ENCODE assay signal across 11 mouse cellular contexts in the genomic region with DNA sequence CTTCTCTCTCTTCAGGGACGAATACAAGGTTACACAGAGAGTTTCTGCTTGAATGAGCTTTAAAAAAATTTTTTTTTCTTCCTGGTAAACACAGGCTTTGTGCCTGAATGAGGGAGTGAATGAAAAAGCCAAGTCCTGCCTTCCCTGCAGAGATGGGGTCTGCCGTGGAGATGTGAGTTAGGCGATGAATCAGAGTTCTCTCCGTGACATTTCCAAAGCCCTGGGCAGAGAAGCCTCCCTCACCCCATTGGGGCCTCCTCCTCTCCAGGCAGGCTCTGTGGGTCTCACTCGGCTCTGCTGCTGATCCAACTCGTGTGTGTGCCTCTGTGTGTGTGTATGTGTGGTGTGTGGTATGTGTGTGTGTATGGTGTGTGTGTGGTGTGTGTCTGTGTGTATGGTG.
DNase-seq lines count a peak whose midpoint lies in the region; ATAC-seq and TF ChIP-seq lines count a peak whose summit lies in the region.
"Had no signal": no experiment of that assay in that cellular context is flagged by ENCODE, and none has a peak within 500 bp of the region (broad histone marks: within the 10 kb centered on the region; RNA-seq: fewer than 3 reads in every experiment).

No protein-coding gene starts in this region.

- no peak for TF ChIP-seq EP300 in stomach, postnatal 0 days (optimal IDR thresholded peaks at IDR 0.05)

- no peak overlapping the region for H3K4me3 ChIP-seq in stomach, embryonic 15.5 days (replicated peaks)
- no peak overlapping the region for H3K4me3 ChIP-seq in stomach, postnatal 0 days (ENCODE audit: low read depth, low read length)
- no peak overlapping the region for H3K4me3 ChIP-seq in hindbrain, embryonic 15.5 days
- H3K4me3 ChIP-seq: gastrocnemius, adult 2 months had no signal

- no peak overlapping the region for H3K27ac ChIP-seq in stomach, embryonic 15.5 days
- H3K27ac ChIP-seq in stomach, postnatal 0 days (replicated peaks), result no peak overlapping the region
- peak overlapping the region; percentile 59 for H3K27ac ChIP-seq in hindbrain, embryonic 15.5 days (replicated peaks)
- H3K27ac ChIP-seq: gastrocnemius, adult 2 months had no signal

- H3K4me2 ChIP-seq in stomach, embryonic 15.5 days, result no peak overlapping the region
- H3K4me2 ChIP-seq in stomach, postnatal 0 days (replicated peaks; ENCODE audit: low read depth), result no peak overlapping the region
- no peak overlapping the region for H3K4me2 ChIP-seq in hindbrain, embryonic 15.5 days

- H3K9ac ChIP-seq in stomach, embryonic 15.5 days, result no peak overlapping the region
- H3K9ac ChIP-seq in stomach, postnatal 0 days (ENCODE audit: low read length), result no peak overlapping the region
- H3K9ac ChIP-seq in hindbrain, embryonic 15.5 days, result no peak overlapping the region

- ATAC-seq in stomach, embryonic 15.5 days (ENCODE audit: insufficient read depth, low FRiP score, low read depth), result 0 out of 2 replicates have a peak, but pooled peaks have one; percentile 19
- ATAC-seq in stomach, postnatal 0 days (ENCODE audit: low FRiP score, low TSS enrichment), result no peak
- peak; percentile 58 for ATAC-seq in hindbrain, embryonic 15.5 days (ENCODE audit: low FRiP score, low read depth)

- peak; percentile 48 for DNase-seq in cerebellum, adult 8-10 months
- no peak for DNase-seq in cerebellum, adult 9-11 months
- DNase-seq in stomach, postnatal 0 days (ENCODE audit: low spot score), result no peak
- DNase-seq in retina, postnatal 1 day, result peak; percentile 36
- DNase-seq in layer of hippocampus, postnatal 14 days (ENCODE audit: low spot score in 2 of 2), result no peak
- no peak for DNase-seq in spleen, adult 12 weeks (ENCODE audit: low spot score)
- DNase-seq: embryo, embryonic 11 days; gastrocnemius, adult 2 months; heart, postnatal 14 days had no signal

- no peaks in the 10 kb centered on the region for H3K4me1 ChIP-seq in stomach, embryonic 15.5 days
- H3K4me1 ChIP-seq in stomach, postnatal 0 days (replicated peaks; ENCODE audit: control insufficient read depth, insufficient read depth), result no peaks in the 10 kb centered on the region
- H3K4me1 ChIP-seq in hindbrain, embryonic 15.5 days (replicated peaks), result peaks cover 26% of the 10 kb centered on the region

- no peaks in the 10 kb centered on the region for H3K27me3 ChIP-seq in stomach, embryonic 15.5 days (replicated peaks)
- no peaks in the 10 kb centered on the region for H3K27me3 ChIP-seq in stomach, postnatal 0 days (ENCODE audit: control insufficient read depth, insufficient read depth, low read length)
- H3K27me3 ChIP-seq in hindbrain, embryonic 15.5 days, result no peaks in the 10 kb centered on the region

- 29% methylated on average over 6 of the region's 6 CpGs for WGBS in stomach, embryonic 15.5 days
- 23% methylated on average over 6 of the region's 6 CpGs for WGBS in stomach, postnatal 0 days
- WGBS in hindbrain, embryonic 15.5 days, result 8% methylated on average over 6 of the region's 6 CpGs

- H3K36me3 ChIP-seq in stomach, embryonic 15.5 days, result no peaks in the 10 kb centered on the region
- no peaks in the 10 kb centered on the region for H3K36me3 ChIP-seq in stomach, postnatal 0 days (ENCODE audit: control insufficient read depth, insufficient read depth, low read length)
- no peaks in the 10 kb centered on the region for H3K36me3 ChIP-seq in hindbrain, embryonic 15.5 days

- H3K9me3 ChIP-seq in stomach, embryonic 15.5 days, result no peaks in the 10 kb centered on the region
- no peaks in the 10 kb centered on the region for H3K9me3 ChIP-seq in stomach, postnatal 0 days (ENCODE audit: control insufficient read depth, low read length)
- H3K9me3 ChIP-seq in hindbrain, embryonic 15.5 days, result no peaks in the 10 kb centered on the region

- TF ChIP-seq CTCF in stomach, postnatal 0 days (IDR thresholded peaks at IDR 0.05; ENCODE audit: low read depth), result no peak

Comparison
In these comparisons a context has a peak if more than half of its experiments do, and no peak if none do; other contexts are left out.
1. DNase-seq: peak in cerebellum, adult 8-10 months (single experiment) and retina, postnatal 1 day (single experiment); none in cerebellum, adult 9-11 months (single experiment), stomach, postnatal 0 days (single experiment), layer of hippocampus, postnatal 14 days (0 of 2) and spleen, adult 12 weeks (single experiment).